Mouse (Mus musculus): ENCODE measurements around the gene Gm37240. TPM values are rescaled to one million over a fixed set of nuclear protein-coding genes. Genes with fewer than 3 reads are reported as not detected.

The Gm37240 gene
- polyA plus RNA-seq, 1 experiment from 2014 or later = 0.67 TPM

DNA sequence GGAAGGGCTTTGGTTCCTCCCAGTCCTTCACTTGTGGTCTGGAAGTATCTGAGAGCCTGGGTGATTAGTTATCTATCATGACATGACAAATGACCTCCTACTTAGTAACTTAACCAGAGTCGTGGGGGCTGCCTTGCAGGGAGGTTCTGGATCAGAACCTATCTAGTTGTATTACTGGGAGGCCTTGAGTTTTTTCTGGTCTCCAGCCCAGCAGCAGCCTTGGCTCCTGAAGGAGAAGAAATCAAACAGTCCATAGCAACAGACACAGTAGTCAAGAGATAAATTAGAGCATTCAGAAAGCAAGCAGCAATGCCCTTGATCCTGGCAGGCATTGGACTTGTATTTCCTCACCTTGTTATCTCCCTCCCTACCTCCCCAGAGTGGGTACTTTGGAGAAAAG, 722.4 kb downstream of the Gm37240 start:
- DNase-seq (ENCODE audit: low spot score, missing footprints) (no peak), ATAC-seq (ENCODE audit: low FRiP score) (no peak)
- Histone ChIP-seq H3K4me3 (ENCODE audit: low read depth, low read length) (no peak overlapping the region), H3K9me3 (ENCODE audit: control insufficient read depth, low read length) (no peaks in the 10 kb centered on the region), H3K27ac (ENCODE audit: low read depth, low read length) (no peak overlapping the region), H3K27me3 (ENCODE audit: control insufficient read depth, insufficient read depth, low read length) (no peaks in the 10 kb centered on the region), H3K9ac (ENCODE audit: low read length) (no peak overlapping the region), H3K4me2 (no peak overlapping the region), H3K36me3 (ENCODE audit: control insufficient read depth, insufficient read depth, low read length) (no peaks in the 10 kb centered on the region), H3K4me1 (ENCODE audit: control insufficient read depth, insufficient read depth, low read length) (peaks cover 4% of the 10 kb centered on the region; the same call in 1 of the 2 replicates)
- 79% methylated on average over 1 of the region's 1 CpGs for WGBS

DNA sequence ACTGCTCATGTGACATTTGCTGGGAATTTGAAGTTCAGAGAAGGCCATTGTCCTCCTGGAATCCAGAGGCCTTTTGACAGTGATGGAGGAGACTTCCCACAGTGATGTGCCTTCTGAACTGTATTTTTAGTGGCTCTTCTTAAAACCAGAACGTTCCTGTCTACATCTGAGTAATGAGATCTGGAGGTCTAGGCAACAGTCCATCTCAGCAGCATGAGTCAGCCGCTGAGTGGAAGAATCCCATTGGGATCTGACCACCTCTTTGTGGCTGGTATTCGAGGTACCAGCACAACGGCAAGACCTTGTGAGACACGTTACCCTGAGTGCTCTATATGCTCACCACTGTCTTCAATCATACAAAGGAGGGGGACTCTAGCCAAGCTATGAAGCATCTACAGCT, 723.9 kb downstream of the Gm37240 start:
- ATAC-seq (ENCODE audit: low FRiP score) = no peak
- no peaks in the 10 kb centered on the region for H3K9me3 ChIP-seq (ENCODE audit: control insufficient read depth, low read length)
- WGBS = 93% methylated on average over 5 of the region's 5 CpGs

DNA sequence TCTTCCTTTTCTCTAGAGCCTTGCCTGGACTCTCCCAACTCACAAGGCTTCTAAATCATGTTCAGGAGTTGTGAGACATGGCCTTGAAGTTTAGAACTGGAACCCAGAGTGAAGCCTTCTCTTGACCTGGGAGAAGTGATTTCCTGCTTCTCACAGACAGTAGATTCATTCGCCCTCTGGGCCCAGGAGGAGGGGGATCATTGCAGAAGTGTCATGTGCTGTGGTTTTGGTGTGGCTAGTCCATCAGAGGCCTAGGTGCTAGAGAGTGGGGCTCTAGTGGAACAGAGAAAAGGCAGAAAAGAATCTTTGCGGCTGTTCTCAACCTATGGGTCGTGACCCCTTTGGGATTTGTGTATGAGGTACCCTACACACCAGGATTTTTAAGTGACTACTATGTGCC, 724.9 kb downstream of the Gm37240 start:
- ATAC-seq (ENCODE audit: low FRiP score) = no peak
- DNase-seq (ENCODE audit: low spot score, missing footprints) = no peak
- Histone ChIP-seq H3K9me3 (ENCODE audit: control insufficient read depth, low read length) (no peaks in the 10 kb centered on the region), H3K27me3 (ENCODE audit: control insufficient read depth, insufficient read depth, low read length) (no peaks in the 10 kb centered on the region), H3K9ac (ENCODE audit: low read length) (no peak overlapping the region), H3K4me2 (no peak overlapping the region), H3K36me3 (ENCODE audit: control insufficient read depth, insufficient read depth, low read length) (no peaks in the 10 kb centered on the region), H3K4me1 (ENCODE audit: control insufficient read depth, insufficient read depth, low read length) (peaks cover 4% of the 10 kb centered on the region; the same call in 1 of the 2 replicates), H3K27ac (ENCODE audit: low read depth, low read length) (no peak overlapping the region), H3K4me3 (ENCODE audit: low read depth, low read length) (no peak overlapping the region)
- 90% methylated on average over 3 of the region's 3 CpGs for WGBS

More for the DNA sequence above, 723.9 kb downstream of the Gm37240 start:
- H3K27me3 ChIP-seq (ENCODE audit: control insufficient read depth, insufficient read depth, low read length) = no peaks in the 10 kb centered on the region
- DNase-seq (ENCODE audit: low spot score, missing footprints) = no peak
- no peak overlapping the region for H3K4me2 ChIP-seq
- no peak overlapping the region for H3K4me3 ChIP-seq (ENCODE audit: low read depth, low read length)
- no peaks in the 10 kb centered on the region for H3K36me3 ChIP-seq (ENCODE audit: control insufficient read depth, insufficient read depth, low read length)
- H3K4me1 ChIP-seq (ENCODE audit: control insufficient read depth, insufficient read depth, low read length) = peaks cover 4% of the 10 kb centered on the region; the same call in 1 of the 2 replicates
- H3K9ac ChIP-seq (ENCODE audit: low read length) = no peak overlapping the region
- no peak overlapping the region for H3K27ac ChIP-seq (ENCODE audit: low read depth, low read length)

- H3K9me3 ChIP-seq (ENCODE audit: control insufficient read depth, low read length) = no peaks in the 10 kb centered on the region
- H3K4me2 ChIP-seq = no peak overlapping the region
- ATAC-seq (ENCODE audit: low FRiP score) = no peak
- H3K27ac ChIP-seq (ENCODE audit: low read depth, low read length) = no peak overlapping the region
- H3K4me1 ChIP-seq (ENCODE audit: control insufficient read depth, insufficient read depth, low read length) = peaks cover 4% of the 10 kb centered on the region; the same call in 1 of the 2 replicates
- 89% methylated on average over 10 of the region's 10 CpGs for WGBS
- no peak overlapping the region for H3K4me3 ChIP-seq (ENCODE audit: low read depth, low read length)
- no peak overlapping the region for H3K9ac ChIP-seq (ENCODE audit: low read length)
- no peaks in the 10 kb centered on the region for H3K27me3 ChIP-seq (ENCODE audit: control insufficient read depth, insufficient read depth, low read length)
- no peaks in the 10 kb centered on the region for H3K36me3 ChIP-seq (ENCODE audit: control insufficient read depth, insufficient read depth, low read length)
- DNase-seq (ENCODE audit: low spot score, missing footprints) = no peak
Measured at GRCm38 (mm10) chr3:85160816-85161215, 726.5 kb downstream of the Gm37240 start.

- H3K27ac ChIP-seq (ENCODE audit: low read depth, low read length) = no peak overlapping the region
- no peaks in the 10 kb centered on the region for H3K36me3 ChIP-seq (ENCODE audit: control insufficient read depth, insufficient read depth, low read length)
- no peak for DNase-seq (ENCODE audit: low spot score, missing footprints)
- H3K27me3 ChIP-seq (ENCODE audit: control insufficient read depth, insufficient read depth, low read length) = no peaks in the 10 kb centered on the region
- no peak overlapping the region for H3K4me2 ChIP-seq
- no peak overlapping the region for H3K4me3 ChIP-seq (ENCODE audit: low read depth, low read length)
- H3K9me3 ChIP-seq (ENCODE audit: control insufficient read depth, low read length) = no peaks in the 10 kb centered on the region
- H3K9ac ChIP-seq (ENCODE audit: low read length) = no peak overlapping the region
- H3K4me1 ChIP-seq (ENCODE audit: control insufficient read depth, insufficient read depth, low read length) = peaks cover 4% of the 10 kb centered on the region; the same call in 1 of the 2 replicates
- WGBS = 67% methylated on average over 6 of the region's 6 CpGs
- ATAC-seq (ENCODE audit: low FRiP score) = no peak
Measured at GRCm38 (mm10) chr3:85159631-85160030, 727.7 kb downstream of the Gm37240 start.

DNA sequence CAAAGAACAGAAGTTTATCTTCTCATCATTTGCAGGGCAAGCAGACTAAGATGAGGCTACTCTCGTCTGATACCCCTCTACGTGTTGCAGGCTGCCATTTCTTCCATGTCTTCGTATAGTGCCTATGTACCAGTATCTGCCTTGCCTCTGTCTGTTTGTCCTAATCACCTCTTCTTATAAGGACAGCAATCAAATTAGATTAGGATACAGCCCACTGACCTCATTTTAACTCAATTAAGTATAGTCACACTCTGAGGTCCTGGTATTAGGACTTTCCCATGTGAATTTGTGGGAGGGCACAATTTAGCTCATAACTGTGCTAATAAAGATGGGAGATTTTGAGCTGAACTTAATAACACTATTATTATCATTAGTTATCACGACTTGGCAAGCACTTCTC, 738.5 kb downstream of the Gm37240 start:
- Histone ChIP-seq H3K9ac (ENCODE audit: low read length) (no peak overlapping the region), H3K4me2 (no peak overlapping the region), H3K4me1 (ENCODE audit: control insufficient read depth, insufficient read depth, low read length) (no peaks in the 10 kb centered on the region), H3K27ac (ENCODE audit: low read depth, low read length) (no peak overlapping the region), H3K36me3 (ENCODE audit: control insufficient read depth, insufficient read depth, low read length) (no peaks in the 10 kb centered on the region), H3K27me3 (ENCODE audit: control insufficient read depth, insufficient read depth, low read length) (no peaks in the 10 kb centered on the region), H3K4me3 (ENCODE audit: low read depth, low read length) (no peak overlapping the region), H3K9me3 (ENCODE audit: control insufficient read depth, low read length) (no peaks in the 10 kb centered on the region)
- ATAC-seq (ENCODE audit: low FRiP score) = no peak
- no peak for DNase-seq (ENCODE audit: low spot score, missing footprints)
- WGBS = 85% methylated on average over 4 of the region's 4 CpGs

- no peaks in the 10 kb centered on the region for H3K4me1 ChIP-seq (ENCODE audit: control insufficient read depth, insufficient read depth, low read length)
- ATAC-seq (ENCODE audit: low FRiP score) = no peak
- 82% methylated on average over 6 of the region's 6 CpGs for WGBS
Measured at GRCm38 (mm10) chr3:85148038-85148550, 739.2 kb downstream of the Gm37240 start.

GRCm38 (mm10) chr3:85145568-85145967, 741.8 kb downstream of the Gm37240 start:
- WGBS = 39% methylated on average over 7 of the region's 7 CpGs
- H3K36me3 ChIP-seq (ENCODE audit: control insufficient read depth, insufficient read depth, low read length) = no peaks in the 10 kb centered on the region
- no peaks in the 10 kb centered on the region for H3K27me3 ChIP-seq (ENCODE audit: control insufficient read depth, insufficient read depth, low read length)
- DNase-seq (ENCODE audit: low spot score, missing footprints) (no peak), ATAC-seq (ENCODE audit: low FRiP score) (no peak)
- H3K4me1 ChIP-seq (ENCODE audit: control insufficient read depth, insufficient read depth, low read length) = no peaks in the 10 kb centered on the region
- no peak overlapping the region for H3K4me2 ChIP-seq
- H3K4me3 ChIP-seq (ENCODE audit: low read depth, low read length) = no peak overlapping the region
- H3K27ac ChIP-seq (ENCODE audit: low read depth, low read length) = no peak overlapping the region
- H3K9me3 ChIP-seq (ENCODE audit: control insufficient read depth, low read length) = no peaks in the 10 kb centered on the region
- no peak overlapping the region for H3K9ac ChIP-seq (ENCODE audit: low read length)

More at GRCm38 (mm10) chr3:85148038-85148550, 739.2 kb downstream of the Gm37240 start:
- H3K4me3 ChIP-seq (ENCODE audit: low read depth, low read length) = no peak overlapping the region
- H3K27me3 ChIP-seq (ENCODE audit: control insufficient read depth, insufficient read depth, low read length) = no peaks in the 10 kb centered on the region
- no peak overlapping the region for H3K9ac ChIP-seq (ENCODE audit: low read length)
- H3K4me2 ChIP-seq = no peak overlapping the region
- H3K36me3 ChIP-seq (ENCODE audit: control insufficient read depth, insufficient read depth, low read length) = no peaks in the 10 kb centered on the region
- H3K27ac ChIP-seq (ENCODE audit: low read depth, low read length) = no peak overlapping the region
- no peak for DNase-seq (ENCODE audit: low spot score, missing footprints)
- H3K9me3 ChIP-seq (ENCODE audit: control insufficient read depth, low read length) = no peaks in the 10 kb centered on the region

GRCm38 (mm10) chr3:85145076-85145475, 742.2 kb downstream of the Gm37240 start:
- Histone ChIP-seq H3K4me1 (ENCODE audit: control insufficient read depth, insufficient read depth, low read length) (no peaks in the 10 kb centered on the region), H3K4me3 (ENCODE audit: low read depth, low read length) (no peak overlapping the region), H3K27ac (ENCODE audit: low read depth, low read length) (no peak overlapping the region), H3K27me3 (ENCODE audit: control insufficient read depth, insufficient read depth, low read length) (no peaks in the 10 kb centered on the region), H3K9ac (ENCODE audit: low read length) (no peak overlapping the region), H3K9me3 (ENCODE audit: control insufficient read depth, low read length) (no peaks in the 10 kb centered on the region), H3K4me2 (no peak overlapping the region), H3K36me3 (ENCODE audit: control insufficient read depth, insufficient read depth, low read length) (no peaks in the 10 kb centered on the region)
- no peak for ATAC-seq (ENCODE audit: low FRiP score)
- WGBS = 79% methylated on average over 4 of the region's 4 CpGs
- no peak for DNase-seq (ENCODE audit: low spot score, missing footprints)

Data from midbrain, embryonic 11.5 days (tissue).